ENCODE assay signal across 13 mouse cellular contexts in genomic region chr10:79897316-79898245, GRCm38 (mm10). TPM values are rescaled to one million over a fixed set of nuclear protein-coding genes. Genes with fewer than 3 reads are reported as not detected.
DNase-seq lines count a peak whose midpoint lies in the region; ATAC-seq lines count a peak whose summit lies in the region.
"Had no signal": no experiment of that assay in that cellular context is flagged by ENCODE, and none has a peak within 500 bp of the region (broad histone marks: within the 10 kb centered on the region; RNA-seq: fewer than 3 reads in every experiment).

No protein-coding gene starts in this region.

- DNase-seq in kidney, adult 9 months: no peak
- no peak for DNase-seq in embryonic facial prominence, embryonic 11.5 days (ENCODE audit: low spot score)
- peak; percentile 51 to 65 for DNase-seq in kidney, postnatal 36 days
- no peak for DNase-seq in forebrain, embryonic 10.5 days (ENCODE audit: extremely low spot score, low spot score)
- no peak for DNase-seq in urinary bladder, postnatal 36 days (ENCODE audit: low spot score in 2 of 2)
- DNase-seq: gastrocnemius, postnatal 14 days; left cerebral cortex, postnatal 4 days; thymus, postnatal 14 days had no signal

- no peak overlapping the region for H3K4me3 ChIP-seq in kidney, embryonic 16.5 days (ENCODE audit: low read length)
- H3K4me3 ChIP-seq in embryonic facial prominence, embryonic 11.5 days (ENCODE audit: low read depth, low read length): no peak overlapping the region
- no peak overlapping the region for H3K4me3 ChIP-seq in stomach, embryonic 16.5 days (replicated peaks; ENCODE audit: low read length)
- H3K4me3 ChIP-seq in forebrain, embryonic 10.5 days: no peak overlapping the region

- H3K27me3 ChIP-seq in kidney, embryonic 16.5 days (ENCODE audit: insufficient read depth, low read length): no peaks in the 10 kb centered on the region
- no peaks in the 10 kb centered on the region for H3K27me3 ChIP-seq in embryonic facial prominence, embryonic 11.5 days (ENCODE audit: control insufficient read depth, insufficient read depth, low read length)
- H3K27me3 ChIP-seq in stomach, embryonic 16.5 days (ENCODE audit: control insufficient read depth, insufficient read depth, low read length): no peaks in the 10 kb centered on the region
- peaks cover 97% of the 10 kb centered on the region for H3K27me3 ChIP-seq in forebrain, embryonic 10.5 days (ENCODE audit: poor library complexity, severe bottlenecking)

- H3K4me1 ChIP-seq in kidney, embryonic 16.5 days (ENCODE audit: insufficient read depth, low read length): peaks cover 7% of the 10 kb centered on the region; the same call in 1 of the 2 replicates
- no peaks in the 10 kb centered on the region for H3K4me1 ChIP-seq in embryonic facial prominence, embryonic 11.5 days (ENCODE audit: control insufficient read depth, insufficient read depth, low read length)
- H3K4me1 ChIP-seq in stomach, embryonic 16.5 days (ENCODE audit: control insufficient read depth, insufficient read depth, low read length): no peaks in the 10 kb centered on the region
- H3K4me1 ChIP-seq in forebrain, embryonic 10.5 days: peaks cover 29% of the 10 kb centered on the region

- 45% methylated on average over 20 of the region's 20 CpGs for WGBS in kidney, embryonic 16.5 days
- 51% methylated on average over 20 of the region's 20 CpGs for WGBS in embryonic facial prominence, embryonic 11.5 days
- 45% methylated on average over 20 of the region's 20 CpGs for WGBS in stomach, embryonic 16.5 days
- 49% methylated on average over 20 of the region's 20 CpGs for WGBS in forebrain, embryonic 10.5 days

- 0 out of 2 replicates have a peak overlapping the region, but pooled peaks have one; percentile 16 for H3K9ac ChIP-seq in kidney, embryonic 16.5 days (replicated peaks; ENCODE audit: low read length)
- H3K9ac ChIP-seq in embryonic facial prominence, embryonic 11.5 days (replicated peaks; ENCODE audit: low read length): peak overlapping the region; percentile 13; the same call in 1 of the 2 replicates
- no peak overlapping the region; the same call in 1 of the 2 replicates for H3K9ac ChIP-seq in stomach, embryonic 16.5 days (ENCODE audit: low read length)

- H3K9me3 ChIP-seq in kidney, embryonic 16.5 days (ENCODE audit: low read length): no peaks in the 10 kb centered on the region
- H3K9me3 ChIP-seq in embryonic facial prominence, embryonic 11.5 days (replicated peaks; ENCODE audit: control insufficient read depth, low read length): no peaks in the 10 kb centered on the region; the same call in 1 of the 2 replicates
- no peaks in the 10 kb centered on the region for H3K9me3 ChIP-seq in stomach, embryonic 16.5 days (replicated peaks; ENCODE audit: control insufficient read depth, low read length)
- H3K9me3 ChIP-seq in forebrain, embryonic 10.5 days: no peaks in the 10 kb centered on the region

- peaks cover 52% of the 10 kb centered on the region for H3K36me3 ChIP-seq in kidney, embryonic 16.5 days (ENCODE audit: insufficient read depth, low read length)
- peaks cover 6% of the 10 kb centered on the region for H3K36me3 ChIP-seq in embryonic facial prominence, embryonic 11.5 days (replicated peaks; ENCODE audit: control insufficient read depth, insufficient read depth, low read depth, low read length)
- H3K36me3 ChIP-seq in stomach, embryonic 16.5 days (ENCODE audit: control insufficient read depth, insufficient read depth, low read length): peaks cover 10% of the 10 kb centered on the region
- peaks cover 73% of the 10 kb centered on the region for H3K36me3 ChIP-seq in forebrain, embryonic 10.5 days (replicated peaks)

- no peak overlapping the region for H3K27ac ChIP-seq in kidney, embryonic 16.5 days (ENCODE audit: low read length)
- H3K27ac ChIP-seq in embryonic facial prominence, embryonic 11.5 days (replicated peaks; ENCODE audit: low read depth, low read length): no peak overlapping the region
- H3K27ac ChIP-seq in stomach, embryonic 16.5 days (ENCODE audit: low read length): no peak overlapping the region
- H3K27ac ChIP-seq in forebrain, embryonic 10.5 days: no peak overlapping the region

- H3K4me2 ChIP-seq in kidney, embryonic 16.5 days (replicated peaks; ENCODE audit: low read depth, low read length): no peak overlapping the region
- no peak overlapping the region for H3K4me2 ChIP-seq in embryonic facial prominence, embryonic 11.5 days (ENCODE audit: low read depth, low read length)
- no peak overlapping the region for H3K4me2 ChIP-seq in stomach, embryonic 16.5 days (ENCODE audit: low read depth, low read length)

- 0 out of 2 replicates have a peak, but pooled peaks have one; percentile 19 for ATAC-seq in kidney, embryonic 16.5 days (ENCODE audit: low FRiP score, low TSS enrichment)
- no peak for ATAC-seq in embryonic facial prominence, embryonic 11.5 days (replicated peaks; ENCODE audit: insufficient number of reproducible peaks, low FRiP score, low TSS enrichment, low read depth)
- 0 out of 2 replicates have a peak, but pooled peaks have one; percentile 12 for ATAC-seq in stomach, embryonic 16.5 days (ENCODE audit: insufficient read depth, low FRiP score)

RNA-seq across cellular contexts. Expression of gene Cfd, which starts 6.9 kb away (rescaled TPM):
- polyA plus RNA-seq in kidney, embryonic 16.5 days (2015; fragmentation: Nextera tagmentation; extraction: Ambion mirVana): not detected in 2 replicates
- polyA plus RNA-seq in embryonic facial prominence, embryonic 11.5 days (2014; fragmentation: Nextera tagmentation; extraction: Ambion mirVana): not detected in 2 replicates
- polyA plus RNA-seq in stomach, embryonic 16.5 days (2015; fragmentation: Nextera tagmentation; extraction: Ambion mirVana): not detected in 2 replicates
- polyA plus RNA-seq in forebrain, embryonic 10.5 days (2016; fragmentation: Nextera tagmentation; extraction: Ambion mirVana): not detected in 2 replicates
- polyA plus RNA-seq: forebrain, embryonic 11.5 days; heart, postnatal 0 days had no signal

RNA-seq across cellular contexts. Expression of gene Med16, which starts 11.1 kb away (rescaled TPM):
- polyA plus RNA-seq in kidney, embryonic 16.5 days (2015; fragmentation: Nextera tagmentation; extraction: Ambion mirVana): 71.0 and 72.4 TPM in 2 replicates
- polyA plus RNA-seq in embryonic facial prominence, embryonic 11.5 days (2014; fragmentation: Nextera tagmentation; extraction: Ambion mirVana): 36.5 and 36.9 TPM in 2 replicates
- 39.6 and 42.3 TPM in 2 replicates for polyA plus RNA-seq in stomach, embryonic 16.5 days (2015; fragmentation: Nextera tagmentation; extraction: Ambion mirVana)
- polyA plus RNA-seq in forebrain, embryonic 10.5 days (2016; fragmentation: Nextera tagmentation; extraction: Ambion mirVana): 61.8 and 65.7 TPM in 2 replicates

RNA-seq across cellular contexts. Expression of gene Elane, which starts 11.5 kb away (rescaled TPM):
- 0.60 and 0.76 TPM in 2 replicates for polyA plus RNA-seq in kidney, embryonic 16.5 days (2015; fragmentation: Nextera tagmentation; extraction: Ambion mirVana)
- polyA plus RNA-seq in embryonic facial prominence, embryonic 11.5 days (2014; fragmentation: Nextera tagmentation; extraction: Ambion mirVana): 0.50 and 0.88 TPM in 2 replicates
- 6.3 and 9.8 TPM in 2 replicates for polyA plus RNA-seq in stomach, embryonic 16.5 days (2015; fragmentation: Nextera tagmentation; extraction: Ambion mirVana)
- polyA plus RNA-seq in forebrain, embryonic 10.5 days (2016; fragmentation: Nextera tagmentation; extraction: Ambion mirVana): not detected in 2 replicates
- polyA plus RNA-seq: forebrain, embryonic 11.5 days; heart, postnatal 0 days; large intestine, adult 2 months had no signal

RNA-seq across cellular contexts. Expression of gene Gm26602, which starts 13.1 kb away (rescaled TPM):
- 9.2 TPM in 1 of 2 replicates, not detected in the other for polyA plus RNA-seq in kidney, embryonic 16.5 days (2015; fragmentation: Nextera tagmentation; extraction: Ambion mirVana)
- polyA plus RNA-seq in embryonic facial prominence, embryonic 11.5 days (2014; fragmentation: Nextera tagmentation; extraction: Ambion mirVana): 4.3 and 11.5 TPM in 2 replicates
- polyA plus RNA-seq in stomach, embryonic 16.5 days (2015; fragmentation: Nextera tagmentation; extraction: Ambion mirVana): 4.1 TPM in 1 of 2 replicates, not detected in the other
- polyA plus RNA-seq in forebrain, embryonic 10.5 days (2016; fragmentation: Nextera tagmentation; extraction: Ambion mirVana): 1.9 TPM in 1 of 2 replicates, not detected in the other
- polyA plus RNA-seq: large intestine, adult 2 months had no signal

RNA-seq across cellular contexts. Expression of gene Kiss1r, which starts 19.2 kb away (rescaled TPM):
- polyA plus RNA-seq in kidney, embryonic 16.5 days (2015; fragmentation: Nextera tagmentation; extraction: Ambion mirVana): 1.5 and 2.1 TPM in 2 replicates
- polyA plus RNA-seq in embryonic facial prominence, embryonic 11.5 days (2014; fragmentation: Nextera tagmentation; extraction: Ambion mirVana): 0.48 and 0.75 TPM in 2 replicates
- 0.89 and 0.97 TPM in 2 replicates for polyA plus RNA-seq in stomach, embryonic 16.5 days (2015; fragmentation: Nextera tagmentation; extraction: Ambion mirVana)
- polyA plus RNA-seq in forebrain, embryonic 10.5 days (2016; fragmentation: Nextera tagmentation; extraction: Ambion mirVana): 0.28 and 0.48 TPM in 2 replicates

Comparison
In these comparisons a context has a peak if more than half of its experiments do, and no peak if none do; other contexts are left out.
1. DNase-seq: peak in kidney, postnatal 36 days (2 of 2); none in kidney, adult 9 months (single experiment), embryonic facial prominence, embryonic 11.5 days (single experiment), forebrain, embryonic 10.5 days (single experiment) and urinary bladder, postnatal 36 days (0 of 2).